Mouse (Mus musculus) adrenal gland, adult 8-10 months (tissue): ENCODE measurements around the gene Wdr35. TPM values are rescaled to one million over a fixed set of nuclear protein-coding genes. Genes with fewer than 3 reads are reported as not detected.
"Not testable (repeated sequence)": the region's sequence is repeated elsewhere in the genome, so short reads cannot be mapped to it uniquely, and the experiment has no call there.

Source experiments
- DNase-seq: peaks from one replicate; pipeline ENCODE4 v3.0.0; 2022
- total RNA-seq, 4 experiments: library from RNA; stranded (reverse); gene quantifications; 2 replicates each; pipeline ENCODE4 v1.2.4; 2022

Gene Wdr35
- total RNA-seq, 4 experiments from 2014 or later, result 15.6 to 30.8 (median 23.5) TPM

GRCm38 (mm10) chr12:9007811-9008210 is 34.1 kb downstream of the Wdr35 start:
- no peak for DNase-seq

- no peak for DNase-seq
These were observed 36.6 kb downstream of the Wdr35 start for GRCm38 (mm10) chr12:9010311-9010710.

GRCm38 (mm10) chr12:9016376-9016775 is 42.7 kb downstream of the Wdr35 start:
- DNase-seq, result no peak

GRCm38 (mm10) chr12:9020431-9020830 is 46.7 kb downstream of the Wdr35 start:
- no peak for DNase-seq

- no peak for DNase-seq
These were observed 47.3 kb downstream of the Wdr35 start for GRCm38 (mm10) chr12:9020986-9021385.

- DNase-seq, result no peak
These were observed 49.3 kb downstream of the Wdr35 start for GRCm38 (mm10) chr12:9023031-9023430.

- no peak for DNase-seq
These were observed 50.4 kb downstream of the Wdr35 start for GRCm38 (mm10) chr12:9024071-9024470.

GRCm38 (mm10) chr12:9024736-9025135 is 51.0 kb downstream of the Wdr35 start:
- DNase-seq, result no peak

GRCm38 (mm10) chr12:9026843-9027242 is 53.2 kb downstream of the Wdr35 start:
- DNase-seq, result no peak

- DNase-seq, result not testable (repeated sequence)
These were observed 55.1 kb downstream of the Wdr35 start for GRCm38 (mm10) chr12:9028816-9029215.

GRCm38 (mm10) chr12:9029506-9029887 is 55.8 kb downstream of the Wdr35 start:
- DNase-seq, result no peak

GRCm38 (mm10) chr12:9029888-9030723 is 56.4 kb downstream of the Wdr35 start, which contains the start of gene Ttc32:
Ttc32 (plus strand) TSS chr12:9029997.
- peak; percentile 92 for DNase-seq

- DNase-seq, result no peak
These were observed 57.5 kb downstream of the Wdr35 start for GRCm38 (mm10) chr12:9031166-9031565.

GRCm38 (mm10) chr12:9033140-9033539 is 59.4 kb downstream of the Wdr35 start:
- no peak for DNase-seq

- no peak for DNase-seq
These were observed 62.7 kb downstream of the Wdr35 start for GRCm38 (mm10) chr12:9036409-9036808.

- no peak for DNase-seq
These were observed 66.5 kb downstream of the Wdr35 start for GRCm38 (mm10) chr12:9040177-9040576.

GRCm38 (mm10) chr12:9040686-9041085 is 67.0 kb downstream of the Wdr35 start:
- DNase-seq, result no peak

- no peak for DNase-seq
These were observed 68.6 kb downstream of the Wdr35 start for GRCm38 (mm10) chr12:9042316-9042715.

GRCm38 (mm10) chr12:9042759-9043158 is 69.1 kb downstream of the Wdr35 start:
- no peak for DNase-seq

GRCm38 (mm10) chr12:9044666-9045065 is 71.0 kb downstream of the Wdr35 start:
- no peak for DNase-seq

GRCm38 (mm10) chr12:9046674-9047073 is 73.0 kb downstream of the Wdr35 start:
- no peak for DNase-seq

GRCm38 (mm10) chr12:9048090-9048489 is 74.4 kb downstream of the Wdr35 start:
- DNase-seq, result no peak

- no peak for DNase-seq
These were observed 77.1 kb downstream of the Wdr35 start for GRCm38 (mm10) chr12:9050824-9051223.

- peak; percentile 64 for DNase-seq
These were observed 78.6 kb downstream of the Wdr35 start for GRCm38 (mm10) chr12:9052075-9052829.
